Mouse (Mus musculus): Measurements from ENCODE around the gene Efhd2.

Gene Efhd2

DNA sequence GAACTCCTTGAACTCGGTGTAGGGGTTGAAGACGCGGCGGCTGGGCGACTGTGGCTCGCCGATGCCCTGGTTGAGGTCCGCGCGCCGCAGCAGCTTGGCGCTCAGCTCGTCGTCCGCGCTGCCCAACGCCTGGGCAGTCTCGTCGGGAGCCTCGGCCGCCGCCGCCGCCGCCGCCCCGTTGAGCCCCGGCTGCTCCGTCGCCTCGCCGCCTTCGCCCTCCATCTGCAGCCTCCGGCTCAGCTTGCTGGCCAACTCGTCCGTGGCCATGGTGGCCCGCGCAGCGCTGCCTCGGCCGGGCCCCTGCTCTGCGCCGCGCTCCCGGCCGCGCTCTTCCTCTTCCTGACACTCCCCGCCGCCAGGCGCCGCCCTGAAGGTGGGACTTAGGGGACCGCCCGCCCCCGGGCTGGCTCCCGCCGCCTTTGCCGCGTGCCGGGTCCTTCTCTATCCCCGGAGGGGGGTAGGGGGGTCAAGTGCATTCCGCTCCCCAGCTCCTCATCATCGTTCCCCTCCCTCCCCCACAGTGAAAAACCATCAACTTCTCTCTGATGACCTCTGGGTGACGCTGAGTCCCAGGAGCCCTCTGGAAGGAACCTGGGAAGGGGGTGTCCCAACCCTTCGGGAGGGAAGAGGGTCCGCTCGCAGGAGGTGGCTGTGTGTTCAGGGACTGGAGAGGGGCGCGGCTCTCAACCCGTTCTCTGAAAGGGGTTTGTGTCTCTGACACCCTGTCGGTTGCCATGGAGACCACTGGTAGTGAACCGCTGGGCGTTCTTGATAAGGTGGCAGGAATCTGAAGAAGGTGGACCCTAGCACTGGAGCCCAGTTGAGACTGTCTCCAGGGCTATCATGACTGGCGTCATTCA, at the start of gene Efhd2:
Gene Efhd2 (minus strand): TSS at position 320 of the 860 bp plus-strand sequence.
- DNase-seq (ENCODE audit: low spot score): peak; percentile 91

DNA sequence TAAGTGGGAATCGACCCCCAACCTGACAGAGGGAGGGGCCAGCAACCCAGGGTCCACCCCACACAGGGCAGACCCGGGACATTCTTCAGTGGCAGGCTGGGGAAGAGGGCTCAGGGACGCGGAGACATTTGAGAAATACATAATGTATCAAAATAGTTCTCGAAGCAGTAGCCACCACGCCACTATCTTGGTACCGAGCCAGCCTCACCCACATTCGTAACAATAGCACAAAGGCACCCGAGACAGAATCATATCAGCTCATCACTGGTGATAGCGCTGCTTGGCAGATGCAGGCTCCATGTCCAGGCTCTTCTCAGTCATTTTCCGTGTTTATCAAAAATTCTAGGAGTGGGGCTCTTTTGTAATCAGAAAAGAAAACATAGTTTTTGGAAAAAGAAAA, 49.2 kb upstream of the Efhd2 start:
- DNase-seq (ENCODE audit: low spot score): no peak

DNA sequence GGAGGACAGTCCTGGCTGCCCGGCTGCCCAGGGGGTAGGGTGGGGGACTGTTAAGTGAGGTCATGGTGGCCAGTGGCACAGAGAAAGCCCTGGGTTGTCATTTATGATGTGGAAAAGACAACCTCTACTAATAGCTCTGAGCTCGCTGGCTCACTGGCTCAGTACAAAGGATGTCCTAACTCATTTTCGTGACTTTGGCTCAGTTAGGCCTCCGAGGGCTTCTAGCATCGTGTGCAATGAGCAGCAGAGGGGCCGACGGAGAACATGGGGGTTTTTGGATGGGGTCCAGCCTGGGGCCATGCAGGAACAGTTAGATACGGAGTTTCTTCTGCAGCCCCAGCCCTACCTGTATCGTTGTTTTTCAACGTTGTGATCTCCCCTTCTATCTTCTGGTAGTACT, 45.7 kb upstream of the Efhd2 start:
- DNase-seq (ENCODE audit: low spot score): no peak

DNA sequence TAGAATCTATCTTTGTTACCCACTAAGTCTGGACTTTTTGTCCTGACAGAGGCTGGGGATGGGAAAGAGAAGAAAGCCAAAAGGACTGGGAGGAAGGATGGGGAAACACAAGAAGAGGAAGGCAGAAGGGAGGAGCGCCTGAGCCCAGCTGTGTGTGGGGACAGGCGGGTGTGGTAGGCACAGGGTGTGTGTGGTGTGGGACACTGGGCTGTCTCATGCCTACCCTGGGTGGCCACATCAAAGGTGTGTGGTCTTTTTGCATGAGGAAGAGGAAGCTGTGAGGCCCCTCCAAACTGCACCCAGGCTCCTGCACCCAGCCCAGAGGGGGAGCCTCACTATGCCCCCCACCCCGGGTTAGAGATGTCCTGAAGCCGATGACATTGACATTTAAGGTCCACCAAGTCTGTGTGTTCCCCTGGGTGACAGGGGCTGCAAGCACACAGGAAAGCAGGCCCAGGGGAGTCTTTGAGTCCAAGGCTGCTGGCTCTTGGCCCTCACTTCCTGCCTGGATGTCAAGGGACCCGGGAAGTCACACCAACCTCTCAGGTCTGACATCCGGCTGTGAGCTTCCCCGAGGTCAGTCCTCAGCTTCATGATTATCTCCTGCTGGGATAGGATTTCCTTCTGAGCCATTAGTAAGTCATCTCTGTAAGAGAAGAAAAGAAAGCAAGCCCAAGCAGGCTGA, 43.2 kb upstream of the Efhd2 start:
- DNase-seq (ENCODE audit: low spot score): no peak

DNA sequence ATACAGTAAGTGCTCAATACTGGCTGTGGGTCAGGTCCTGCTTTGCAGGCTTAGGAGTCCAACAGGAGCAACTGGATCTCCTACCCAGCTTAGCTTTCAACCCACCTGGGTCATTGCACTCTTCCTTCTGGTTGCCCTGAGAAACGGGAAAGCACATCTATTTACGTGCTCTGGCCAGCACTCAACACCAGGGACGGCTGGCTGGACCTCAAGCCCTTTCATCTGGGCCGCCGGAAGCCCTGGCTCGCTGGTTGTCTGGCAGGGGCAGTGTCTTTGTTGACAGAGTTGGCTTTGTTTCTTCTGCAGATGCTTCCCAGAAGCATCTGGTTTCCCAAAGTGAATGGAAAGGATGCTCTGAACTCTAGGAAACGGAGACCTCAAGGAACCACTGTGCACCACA, 39.3 kb upstream of the Efhd2 start:
- no peak for DNase-seq (ENCODE audit: low spot score)

DNA sequence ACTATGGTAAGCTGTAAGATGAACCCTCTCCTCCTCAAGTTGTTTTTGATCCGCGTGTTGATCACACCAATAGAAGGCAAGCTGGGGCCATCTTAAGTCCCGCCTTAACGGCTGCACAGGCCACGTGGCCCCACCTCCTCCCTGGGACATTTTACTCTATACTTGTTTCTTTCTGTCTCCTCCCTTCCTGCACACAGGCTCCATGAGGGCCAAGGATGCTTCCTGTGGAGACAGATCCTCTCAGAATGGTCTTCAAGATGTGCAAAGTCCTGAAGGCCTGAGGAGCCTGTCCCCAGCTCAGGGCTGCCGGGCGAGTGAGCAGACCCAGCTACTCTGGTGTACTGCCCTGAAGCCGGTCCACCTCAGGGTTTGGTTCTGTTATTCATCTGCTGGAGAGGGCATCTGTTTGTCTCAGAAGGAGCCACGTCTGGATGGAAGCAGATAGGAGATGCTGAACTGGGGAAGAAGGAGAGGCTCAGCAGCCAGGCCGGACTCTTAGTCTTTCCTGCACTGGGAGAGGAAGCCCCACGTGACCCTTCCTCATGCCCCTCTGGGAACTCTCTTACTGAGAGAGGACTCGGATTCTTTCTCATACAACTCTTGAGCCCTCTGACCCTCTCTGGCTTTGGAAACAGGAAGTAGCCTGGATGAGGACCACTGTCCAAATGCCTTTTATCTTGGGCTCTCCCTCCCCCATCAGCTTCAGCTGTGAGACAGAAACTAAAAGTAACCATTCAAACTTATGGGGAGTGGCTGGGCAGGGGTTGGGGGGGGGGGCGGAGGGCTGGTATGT, 38.7 kb upstream of the Efhd2 start:
- DNase-seq (ENCODE audit: low spot score): no peak

DNA sequence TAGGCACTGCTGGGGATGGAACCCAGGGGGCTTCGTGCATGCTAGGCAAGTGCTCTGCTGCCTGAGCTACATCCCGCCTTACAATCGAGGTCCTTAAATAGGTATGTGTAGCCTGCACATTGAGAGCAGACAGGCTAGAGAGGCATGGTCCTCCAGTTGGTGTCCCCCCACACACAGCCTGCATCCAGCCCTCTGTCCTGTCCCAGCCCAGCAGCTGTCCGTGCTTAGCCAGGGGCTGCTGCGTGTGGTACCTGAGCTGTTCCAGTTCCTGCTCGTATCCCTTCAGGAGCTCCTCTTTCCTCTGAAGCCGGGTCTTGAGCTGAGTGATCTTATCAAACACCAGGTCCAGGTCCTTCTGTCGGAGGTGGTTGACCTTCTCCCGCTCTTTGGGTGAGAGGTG, 30.0 kb upstream of the Efhd2 start:
- DNase-seq (ENCODE audit: low spot score): no peak

DNA sequence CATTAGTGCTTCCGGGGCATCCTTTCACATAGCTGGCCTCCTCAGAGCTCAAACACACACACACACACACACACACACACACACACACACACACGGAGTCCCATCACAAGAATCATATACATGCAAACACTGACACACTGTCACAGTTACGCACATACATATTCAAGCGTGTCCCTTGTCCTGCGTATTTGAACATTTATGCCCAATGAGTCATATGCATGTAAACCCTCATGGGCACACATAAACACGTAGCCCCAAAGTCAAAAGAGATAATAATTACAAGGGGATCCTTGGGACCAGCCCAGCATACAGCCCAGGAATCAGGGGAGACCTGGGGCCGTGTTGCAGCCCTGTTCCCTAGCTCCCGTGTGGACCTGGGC, 27.7 kb upstream of the Efhd2 start:
- DNase-seq (ENCODE audit: low spot score): no peak

DNA sequence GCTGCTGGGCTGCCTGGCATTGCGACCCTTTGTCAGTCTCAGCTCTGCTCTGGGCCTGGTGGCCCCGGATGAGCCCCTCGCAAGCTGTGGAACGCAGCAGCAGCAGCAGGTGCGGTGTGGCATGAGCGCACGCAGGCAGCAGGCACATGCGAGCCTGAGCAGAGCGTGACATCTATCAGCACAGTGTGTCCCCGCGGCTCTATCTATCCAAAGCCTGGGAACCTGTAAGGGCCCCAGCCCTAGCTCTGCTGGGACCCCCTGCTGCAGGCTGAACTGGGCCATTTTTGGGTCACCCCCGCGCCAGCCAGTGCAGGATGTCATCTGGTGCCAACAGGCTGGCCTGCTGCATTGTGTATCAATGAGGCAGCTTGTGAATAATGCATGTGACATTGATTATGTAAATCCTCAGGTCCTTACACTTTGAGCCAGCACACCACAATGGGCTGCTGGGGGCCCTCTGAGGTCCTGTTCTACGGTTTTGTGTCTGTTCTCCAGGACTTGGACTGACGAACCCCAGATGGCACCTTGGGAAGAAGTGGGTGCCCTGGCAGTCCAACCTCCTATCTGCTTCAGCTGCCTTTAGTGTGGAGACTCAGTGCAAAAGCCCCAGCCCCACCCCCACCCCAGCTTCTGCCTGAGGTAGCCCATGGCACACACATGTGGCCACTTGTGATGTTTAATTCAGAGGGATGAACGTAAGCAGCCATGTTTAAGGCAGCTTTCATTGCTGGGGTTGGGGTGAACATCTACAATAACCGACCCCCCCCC, 27.2 kb upstream of the Efhd2 start:
- no peak for DNase-seq (ENCODE audit: low spot score)

DNA sequence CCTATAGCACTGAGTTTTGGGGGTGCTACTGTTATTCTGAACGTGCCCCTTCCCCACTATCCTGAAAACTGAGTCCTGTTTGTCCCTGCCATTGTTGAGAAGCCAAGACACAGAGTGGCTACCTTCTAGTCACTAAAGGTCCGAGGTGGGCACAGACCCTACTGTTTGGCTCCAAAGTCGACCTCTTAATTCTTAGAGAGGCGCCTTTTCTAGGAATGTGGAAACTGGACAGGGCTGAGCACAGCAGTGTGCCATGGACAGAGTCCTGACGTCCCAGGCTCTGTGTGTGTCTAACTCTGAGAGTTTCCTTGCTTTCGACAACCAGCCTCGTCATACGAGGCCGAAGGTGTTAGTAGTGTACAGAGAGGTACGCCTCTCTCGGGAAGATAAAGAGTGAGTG, 25.7 kb upstream of the Efhd2 start:
- DNase-seq (ENCODE audit: low spot score): no peak

DNA sequence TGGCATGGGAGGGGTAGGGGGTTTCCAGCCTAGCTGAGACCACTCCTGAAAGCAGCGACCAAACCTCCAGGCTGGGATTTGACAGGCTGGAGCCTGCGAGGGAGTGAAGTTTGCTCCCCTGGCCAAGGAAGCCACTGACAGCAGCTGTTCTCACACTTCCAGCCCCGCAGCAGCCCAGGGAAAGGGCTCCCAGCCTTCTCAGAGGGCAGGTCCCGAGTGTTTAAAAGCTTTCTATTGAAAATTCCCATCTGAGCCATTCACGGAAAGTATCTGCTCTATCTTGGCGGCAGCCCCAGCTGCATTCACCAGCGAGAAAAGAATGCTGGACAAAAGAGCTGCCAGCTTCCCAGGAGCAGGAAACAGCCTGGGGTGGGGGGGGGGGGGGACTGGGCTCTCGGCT, 25.2 kb upstream of the Efhd2 start:
- no peak for DNase-seq (ENCODE audit: low spot score)

DNA sequence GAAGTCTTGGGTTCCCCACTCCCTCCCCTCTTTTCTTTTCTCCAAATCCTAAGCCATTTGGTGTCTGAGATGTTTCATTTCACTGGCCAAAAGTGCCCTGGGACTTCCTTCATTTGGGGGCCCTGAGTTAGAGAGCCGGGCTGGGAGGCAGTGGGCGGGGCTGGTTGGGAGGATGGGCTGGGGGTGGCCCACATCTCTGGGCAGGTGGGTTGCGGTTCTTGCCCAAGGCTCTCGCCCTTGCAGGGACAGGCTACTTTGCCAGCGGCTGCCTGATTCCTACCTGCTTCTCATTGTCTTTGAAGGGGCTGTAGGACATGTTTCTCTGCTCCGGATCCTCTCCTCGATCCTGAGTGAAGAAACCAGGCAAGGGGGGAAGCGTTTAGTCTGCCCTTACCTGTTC, 24.2 kb upstream of the Efhd2 start:
- DNase-seq (ENCODE audit: low spot score): no peak

DNA sequence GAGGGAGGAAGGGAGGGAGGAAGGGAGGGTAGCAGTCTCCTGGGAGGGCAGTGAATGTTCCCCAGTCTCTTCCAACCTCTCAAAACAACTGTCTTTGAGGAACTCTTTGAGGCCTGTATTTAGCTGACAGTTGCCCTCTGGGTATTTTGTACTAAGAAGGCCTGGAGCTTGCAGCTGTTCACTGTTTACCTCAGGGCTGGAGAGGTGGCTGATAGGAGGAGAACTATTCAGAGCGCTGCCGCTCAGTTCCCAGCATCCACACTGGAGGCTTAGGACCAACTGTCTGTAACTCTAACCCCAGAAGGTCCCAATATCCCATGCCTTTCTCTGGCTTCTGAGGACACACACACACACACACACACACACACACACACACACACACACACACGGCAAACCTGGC, 23.1 kb upstream of the Efhd2 start:
- no peak for DNase-seq (ENCODE audit: low spot score)

DNA sequence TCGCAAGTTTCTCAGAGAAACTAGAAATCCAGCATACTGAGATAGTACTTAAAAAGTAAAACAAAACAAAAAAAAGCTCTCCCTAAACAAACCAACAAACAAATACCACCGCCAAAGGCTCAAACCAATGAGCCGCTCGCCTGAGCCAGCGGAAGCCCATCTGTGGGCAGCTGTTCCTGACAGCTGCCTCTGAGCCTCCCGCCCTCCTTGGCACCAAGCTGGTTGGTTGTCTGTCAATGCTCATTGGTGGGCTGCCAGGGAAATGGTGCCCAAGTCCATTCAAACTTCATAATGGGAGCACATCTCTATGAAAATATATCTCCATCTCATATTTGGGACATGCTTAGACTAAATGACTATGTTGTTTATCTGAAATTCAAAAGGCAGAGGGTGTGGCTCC, 22.5 kb upstream of the Efhd2 start:
- no peak for DNase-seq (ENCODE audit: low spot score)

DNA sequence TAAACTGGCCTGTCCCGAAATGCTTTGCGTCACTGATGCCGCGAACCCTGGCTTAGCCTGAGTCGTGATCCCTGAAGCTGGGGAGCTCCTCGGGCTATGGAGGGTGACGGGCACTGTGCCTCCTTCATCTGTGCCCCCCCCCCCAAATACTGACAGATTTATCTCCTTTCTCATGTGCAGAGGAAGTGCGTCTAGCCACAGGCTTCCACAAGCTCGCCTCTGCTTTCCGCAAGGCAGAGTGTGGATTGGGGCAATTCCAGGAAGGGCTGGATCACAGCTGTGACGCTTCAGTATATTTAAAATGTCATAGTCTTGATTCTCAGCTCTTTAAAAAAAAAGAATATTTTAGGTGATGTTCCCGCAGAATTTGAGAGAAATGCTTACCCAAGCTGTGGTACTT, 21.1 kb upstream of the Efhd2 start:
- no peak for DNase-seq (ENCODE audit: low spot score)

DNA sequence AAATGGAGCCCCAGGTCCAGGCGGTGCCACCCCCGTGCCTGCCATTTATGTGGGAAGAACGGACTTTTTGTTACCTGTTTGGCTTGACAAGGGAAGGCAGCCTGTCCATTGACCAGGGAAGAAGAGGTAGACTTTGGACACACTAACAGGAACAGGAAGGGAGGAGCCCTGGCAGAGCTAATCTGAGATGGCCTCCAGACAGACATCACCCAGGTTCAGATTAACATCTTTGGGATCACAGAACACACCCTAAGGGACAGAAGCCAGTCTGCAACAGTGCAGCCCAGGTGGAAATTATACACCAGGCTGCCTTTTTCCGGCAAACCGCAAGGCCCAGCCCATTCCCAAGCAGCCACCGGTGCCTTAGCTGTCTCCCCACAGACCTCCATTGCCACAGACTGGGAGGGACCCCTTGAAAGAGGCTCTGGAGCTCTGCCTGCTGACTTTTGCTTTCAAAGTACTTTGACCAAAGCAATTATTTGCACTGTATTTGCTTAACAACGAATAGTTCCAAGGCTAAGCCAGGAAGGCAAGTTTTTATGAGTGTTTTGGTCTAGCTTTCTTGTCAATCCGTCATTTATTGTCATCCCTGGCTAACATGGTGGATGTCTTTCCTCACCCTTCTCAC, 18.6 kb upstream of the Efhd2 start:
- DNase-seq (ENCODE audit: low spot score): no peak

DNA sequence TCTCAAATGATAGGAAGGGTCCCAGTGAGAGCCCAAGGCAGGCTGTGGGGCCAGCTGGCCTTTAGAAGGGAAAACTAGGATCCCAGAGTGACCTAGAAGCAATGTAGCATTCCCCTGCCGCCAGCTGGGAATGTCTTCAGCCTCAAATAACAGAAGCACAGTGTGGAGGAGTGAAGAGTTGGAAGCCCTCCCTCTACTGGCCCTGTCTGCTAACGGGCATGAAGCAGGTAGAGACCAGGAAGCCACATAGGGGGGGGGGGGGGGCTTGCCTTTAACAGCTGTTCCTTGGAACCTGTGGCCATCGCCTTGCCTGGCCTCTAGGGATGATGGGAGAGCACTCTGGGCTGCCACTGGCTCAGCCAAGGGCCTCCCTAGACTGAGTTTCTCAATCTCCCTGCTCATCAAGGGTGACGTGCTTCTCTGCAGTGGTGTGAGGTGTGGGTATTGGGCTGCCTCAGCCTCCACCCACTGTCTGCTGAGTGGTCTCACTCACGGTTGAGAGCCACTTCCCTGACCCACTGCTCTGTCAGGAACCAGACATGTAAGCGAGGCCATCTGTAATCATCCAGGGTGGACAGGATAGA, 11.8 kb upstream of the Efhd2 start:
- DNase-seq (ENCODE audit: low spot score): no peak

DNA sequence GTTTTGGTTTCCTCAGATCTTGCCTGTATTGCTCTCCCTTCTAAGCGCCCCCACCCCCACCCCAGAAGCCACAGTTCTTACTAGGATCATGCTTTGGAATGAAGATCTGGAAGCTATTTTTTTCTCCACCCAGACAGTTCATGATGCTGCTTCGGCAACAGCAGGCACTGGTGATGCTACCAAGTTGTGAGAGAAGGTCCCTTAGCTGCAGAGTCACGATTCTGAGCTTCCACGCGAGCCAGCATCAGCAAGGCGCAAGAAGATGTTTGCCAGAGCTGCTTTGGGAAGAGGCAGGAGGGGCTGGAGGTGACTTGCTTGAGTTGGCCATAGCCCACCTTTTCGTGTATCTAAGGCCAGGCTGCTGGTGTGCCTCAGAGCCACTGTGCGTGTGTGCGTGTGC, 10.7 kb upstream of the Efhd2 start:
- DNase-seq (ENCODE audit: low spot score): no peak

DNA sequence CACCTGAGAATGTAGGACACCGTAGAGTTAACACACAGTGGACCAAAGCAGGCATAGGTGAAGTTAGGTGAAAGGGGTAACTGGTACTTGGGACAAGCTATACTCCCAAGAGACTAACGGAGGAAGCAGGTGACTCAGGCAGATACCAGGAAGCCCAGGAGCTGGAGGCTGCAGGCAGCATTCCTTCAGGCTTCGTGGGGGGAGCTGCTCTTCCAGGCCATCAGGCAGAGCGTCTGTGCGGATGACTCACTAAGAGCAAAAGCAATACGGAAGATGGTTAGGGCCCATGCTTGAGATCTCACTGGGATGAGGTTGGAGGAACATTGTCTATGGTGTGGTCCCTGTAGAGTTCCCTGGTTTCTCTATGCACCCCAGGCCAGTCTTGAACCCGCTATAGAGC, 8.1 kb upstream of the Efhd2 start:
- no peak for DNase-seq (ENCODE audit: low spot score)

DNA sequence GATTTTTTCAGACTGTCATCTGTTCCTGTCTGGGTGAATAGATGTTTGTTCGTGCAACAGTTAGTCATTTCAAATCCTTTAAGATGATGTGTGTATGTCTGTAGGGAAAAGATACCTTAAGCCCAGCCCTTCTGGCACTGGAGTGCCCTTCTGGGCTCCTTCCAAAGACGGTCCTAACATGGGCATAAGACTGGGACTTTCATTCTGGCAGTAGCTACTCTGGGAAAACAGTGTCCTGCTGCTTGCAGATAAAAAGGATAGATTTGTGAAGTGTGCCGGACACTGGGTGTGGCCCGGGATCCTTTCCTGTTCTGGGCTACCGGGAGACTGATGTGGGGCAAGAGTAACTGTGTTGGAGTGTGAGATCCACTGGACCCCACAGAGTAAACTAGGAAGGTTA, 7.2 kb upstream of the Efhd2 start:
- DNase-seq (ENCODE audit: low spot score): no peak

DNA sequence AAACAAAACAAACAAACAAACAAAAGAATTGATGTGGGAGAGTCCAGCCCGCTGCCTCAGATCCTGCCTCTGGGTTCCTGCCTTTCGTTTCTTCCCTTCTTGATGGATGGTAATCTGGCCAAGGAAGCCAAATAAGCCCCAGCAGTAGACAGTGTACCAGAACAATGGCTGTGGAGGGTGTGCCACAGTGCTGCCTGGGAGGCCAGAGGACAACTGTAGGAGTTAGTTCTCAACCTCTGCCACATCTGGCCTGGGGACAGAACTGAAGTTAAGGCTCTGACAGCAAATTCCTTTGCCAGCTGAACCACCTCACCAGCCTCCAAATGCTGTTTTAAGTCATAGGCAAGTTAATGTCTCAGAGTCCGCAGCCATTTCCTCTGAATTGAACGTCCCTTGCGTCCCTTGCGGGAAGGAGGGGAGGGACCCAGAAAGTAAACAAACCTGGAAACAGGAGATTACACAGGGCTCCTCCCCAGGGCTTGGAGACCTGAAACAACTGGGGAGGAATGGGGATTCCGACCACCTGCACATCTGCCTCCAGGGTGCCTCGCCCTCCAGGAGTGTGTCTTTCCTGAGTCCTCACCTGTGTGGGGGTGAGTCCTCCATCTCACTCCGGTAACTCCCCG, 6.7 kb upstream of the Efhd2 start:
- DNase-seq (ENCODE audit: low spot score): no peak
